Mouse (Mus musculus): ENCODE measurements at regions not wholly inside any gene's neighbourhood (a gene's known extent, or its start where the extent isn't known, plus 50 kb on each side); places are given as distances from the start of the nearest gene placed in this dataset.

DNA sequence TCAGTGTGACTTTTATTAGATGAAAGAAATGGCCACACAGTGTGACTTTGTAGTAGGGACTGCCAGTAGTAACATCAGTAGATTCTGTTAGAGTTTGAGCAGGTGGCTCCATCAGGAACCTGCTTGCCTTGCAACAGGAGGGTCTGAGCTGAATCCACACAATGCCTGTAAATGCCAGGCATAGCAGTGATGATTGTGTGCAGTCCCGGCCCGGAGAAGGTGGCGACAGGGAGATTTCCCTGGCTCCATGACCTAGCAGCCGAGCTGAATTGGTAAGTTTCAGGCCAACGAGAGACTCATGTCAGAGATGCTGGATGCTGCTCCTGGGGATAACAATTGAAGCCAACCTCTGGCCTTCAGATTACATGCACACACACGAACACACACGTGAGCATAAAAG is 102.8 kb upstream of the Tbl1xr1 start:
- H3K4me1 ChIP-seq (ENCODE audit: control insufficient read depth, insufficient read depth, low read length), result no peaks in the 10 kb centered on the region
- TF ChIP-seq POLR2A (IDR thresholded peaks at IDR 0.05; ENCODE audit: borderline replicate concordance, insufficient read depth, low read length) (no peak), CTCF (IDR thresholded peaks at IDR 0.05; ENCODE audit: borderline replicate concordance, insufficient read depth, low read depth, low read length) (no peak)
- H3K4me3 ChIP-seq (replicated peaks; ENCODE audit: insufficient read depth, low read depth, low read length), result no peak overlapping the region
- H3K27ac ChIP-seq (ENCODE audit: insufficient read depth, low read length), result no peak overlapping the region
- H3K27me3 ChIP-seq (ENCODE audit: control insufficient read depth, insufficient read depth, low read length), result no peaks in the 10 kb centered on the region
- no peak for DNase-seq
- WGBS, result 81% methylated on average over 7 of the region's 7 CpGs

DNA sequence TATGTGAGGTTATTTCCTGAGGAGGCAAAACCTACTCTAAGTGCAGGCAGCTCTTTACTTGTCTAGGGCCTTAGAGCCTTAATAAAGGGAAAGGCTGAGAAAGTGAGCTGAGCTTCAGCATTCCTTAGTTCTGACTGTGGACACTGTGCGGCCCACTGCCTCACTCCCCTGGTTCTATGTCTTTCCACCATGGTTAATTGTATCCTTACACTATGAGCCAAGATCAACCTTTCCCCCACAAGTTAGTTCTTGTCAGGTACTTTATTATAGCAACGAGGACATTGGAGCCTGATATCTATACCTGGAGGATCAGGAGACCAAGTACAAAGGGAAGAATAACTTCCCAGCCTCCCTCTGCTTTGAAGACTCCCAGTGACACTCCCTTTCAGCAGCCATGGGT is 101.7 kb upstream of the Tbl1xr1 start:
- Histone ChIP-seq H3K27ac (ENCODE audit: insufficient read depth, low read length) (no peak overlapping the region), H3K4me3 (replicated peaks; ENCODE audit: insufficient read depth, low read depth, low read length) (no peak overlapping the region), H3K27me3 (ENCODE audit: control insufficient read depth, insufficient read depth, low read length) (no peaks in the 10 kb centered on the region), H3K4me1 (ENCODE audit: control insufficient read depth, insufficient read depth, low read length) (no peaks in the 10 kb centered on the region)
- no peak for TF ChIP-seq POLR2A (IDR thresholded peaks at IDR 0.05; ENCODE audit: borderline replicate concordance, insufficient read depth, low read length)
- TF ChIP-seq CTCF (IDR thresholded peaks at IDR 0.05; ENCODE audit: borderline replicate concordance, insufficient read depth, low read depth, low read length), result no peak
- no peak for DNase-seq
- WGBS, result 89% methylated on average over 2 of the region's 2 CpGs

DNA sequence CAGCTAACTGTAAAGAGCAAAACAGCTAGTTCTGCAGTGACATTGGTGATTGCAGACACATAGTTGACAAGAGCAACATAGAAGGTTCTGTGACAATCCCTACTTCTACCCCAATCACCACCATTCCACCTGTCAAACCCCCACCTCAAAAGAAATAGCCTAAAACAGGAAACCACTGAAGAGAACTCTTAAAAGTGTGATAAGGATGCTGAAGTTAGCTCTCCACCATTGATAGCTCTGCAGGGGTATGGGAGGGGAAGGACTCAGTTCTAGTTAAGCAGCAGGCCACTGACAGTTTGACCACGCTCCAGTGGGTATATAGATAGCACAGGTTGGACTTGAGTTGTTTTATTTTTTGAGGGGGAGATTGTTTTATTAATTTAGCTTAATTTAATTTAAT is 98.7 kb upstream of the Tbl1xr1 start:
- Histone ChIP-seq H3K27ac (ENCODE audit: insufficient read depth, low read length) (no peak overlapping the region), H3K4me1 (ENCODE audit: control insufficient read depth, insufficient read depth, low read length) (no peaks in the 10 kb centered on the region), H3K4me3 (replicated peaks; ENCODE audit: insufficient read depth, low read depth, low read length) (no peak overlapping the region), H3K27me3 (ENCODE audit: control insufficient read depth, insufficient read depth, low read length) (no peaks in the 10 kb centered on the region)
- WGBS, result 88% methylated on average over 1 of the region's 1 CpGs
- no peak for TF ChIP-seq POLR2A (IDR thresholded peaks at IDR 0.05; ENCODE audit: borderline replicate concordance, insufficient read depth, low read length)
- TF ChIP-seq CTCF (IDR thresholded peaks at IDR 0.05; ENCODE audit: borderline replicate concordance, insufficient read depth, low read depth, low read length), result no peak
- no peak for DNase-seq

DNA sequence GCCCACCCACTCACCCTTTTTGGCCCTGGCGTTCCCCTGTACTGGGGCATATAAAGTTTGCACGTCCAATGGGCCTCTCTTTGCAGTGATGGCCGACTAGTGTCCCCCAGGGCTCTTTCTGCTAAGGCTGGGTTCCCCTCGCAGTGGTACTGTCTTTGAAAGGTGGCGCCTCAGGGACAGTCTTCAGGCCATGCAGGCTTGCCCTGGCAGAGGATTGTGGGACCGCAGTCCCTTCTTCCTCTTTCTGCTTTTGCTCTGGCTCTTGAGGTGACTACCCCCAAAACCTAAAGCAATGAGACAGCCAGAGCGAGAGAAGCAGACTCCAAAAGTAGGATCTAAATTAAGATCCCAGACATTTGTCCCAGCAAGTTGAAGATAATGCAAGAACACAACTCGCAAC is 93.5 kb upstream of the Tbl1xr1 start:
- no peak overlapping the region for H3K4me3 ChIP-seq (replicated peaks; ENCODE audit: insufficient read depth, low read depth, low read length)
- no peaks in the 10 kb centered on the region for H3K4me1 ChIP-seq (ENCODE audit: control insufficient read depth, insufficient read depth, low read length)
- no peak for DNase-seq
- H3K27me3 ChIP-seq (ENCODE audit: control insufficient read depth, insufficient read depth, low read length), result no peaks in the 10 kb centered on the region
- H3K27ac ChIP-seq (ENCODE audit: insufficient read depth, low read length), result no peak overlapping the region
- TF ChIP-seq CTCF (IDR thresholded peaks at IDR 0.05; ENCODE audit: borderline replicate concordance, insufficient read depth, low read depth, low read length), result no peak
- no peak for TF ChIP-seq POLR2A (IDR thresholded peaks at IDR 0.05; ENCODE audit: borderline replicate concordance, insufficient read depth, low read length)
- WGBS, result 90% methylated on average over 8 of the region's 8 CpGs

DNA sequence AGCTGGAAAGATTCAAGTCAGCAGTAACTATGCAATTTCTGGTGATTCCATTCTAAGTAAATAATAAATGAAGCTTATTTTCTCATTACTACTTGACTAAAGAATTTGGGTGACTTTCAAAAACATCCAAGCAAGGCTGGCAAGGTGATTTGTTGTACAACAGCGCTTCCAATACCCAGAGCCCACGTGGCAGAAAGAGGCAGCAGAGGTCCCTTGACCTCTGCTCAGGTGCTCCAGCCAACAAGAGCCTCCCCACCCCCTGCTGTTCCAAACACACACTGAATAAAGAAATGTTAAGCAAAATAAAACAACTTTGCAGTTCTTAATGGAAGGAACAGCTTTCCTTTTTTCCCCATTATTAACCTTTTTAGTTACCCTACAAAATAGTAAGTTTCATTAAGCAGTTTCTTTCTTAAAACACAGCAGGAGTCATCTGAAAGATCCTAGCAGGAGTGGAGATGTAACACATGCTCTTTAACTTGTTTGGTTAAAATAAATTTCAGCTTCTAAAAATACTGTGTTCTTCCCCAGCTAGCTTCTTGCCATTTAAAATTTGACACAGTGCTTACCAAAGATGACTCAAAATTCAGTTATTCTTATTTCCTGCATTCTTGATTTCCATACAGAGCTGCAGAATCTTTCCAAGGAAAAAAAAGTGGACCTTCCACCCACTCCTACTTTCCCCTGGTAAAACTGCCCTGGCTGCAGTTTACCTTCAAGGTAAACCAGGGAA is 92.3 kb upstream of the Tbl1xr1 start:
- no peaks in the 10 kb centered on the region for H3K27me3 ChIP-seq (ENCODE audit: control insufficient read depth, insufficient read depth, low read length)
- TF ChIP-seq POLR2A (IDR thresholded peaks at IDR 0.05; ENCODE audit: borderline replicate concordance, insufficient read depth, low read length), result no peak
- no peak overlapping the region for H3K4me3 ChIP-seq (replicated peaks; ENCODE audit: insufficient read depth, low read depth, low read length)
- no peak overlapping the region for H3K27ac ChIP-seq (ENCODE audit: insufficient read depth, low read length)
- H3K4me1 ChIP-seq (ENCODE audit: control insufficient read depth, insufficient read depth, low read length), result no peaks in the 10 kb centered on the region
- whole genome bisulfite sequencing, result 44% methylated on average over 2 of the region's 2 CpGs
- no peak for DNase-seq

DNA sequence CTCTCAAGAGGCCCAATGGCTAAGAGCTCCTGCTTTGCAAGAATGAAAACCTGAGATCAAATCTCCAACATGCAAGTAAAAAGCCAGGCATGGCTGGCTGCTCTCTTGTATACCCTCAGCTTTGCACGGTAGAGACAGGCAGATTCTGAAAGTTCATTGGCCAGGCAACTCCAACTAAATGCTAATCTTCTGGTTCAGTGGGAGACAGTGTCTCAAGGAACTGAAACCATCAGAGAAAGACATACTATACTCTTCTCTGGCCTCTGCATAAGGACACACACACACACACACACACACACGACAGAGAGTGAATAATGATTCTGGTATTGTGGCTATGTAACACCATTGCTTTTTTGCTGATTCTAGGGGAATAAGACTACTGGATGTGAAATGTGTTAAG is 91.6 kb upstream of the Tbl1xr1 start:
- WGBS, result 74% methylated on average over 2 of the region's 2 CpGs
- Histone ChIP-seq H3K27ac (ENCODE audit: insufficient read depth, low read length) (no peak overlapping the region), H3K4me3 (replicated peaks; ENCODE audit: insufficient read depth, low read depth, low read length) (no peak overlapping the region), H3K27me3 (ENCODE audit: control insufficient read depth, insufficient read depth, low read length) (no peaks in the 10 kb centered on the region), H3K4me1 (ENCODE audit: control insufficient read depth, insufficient read depth, low read length) (no peaks in the 10 kb centered on the region)
- TF ChIP-seq CTCF (IDR thresholded peaks at IDR 0.05; ENCODE audit: borderline replicate concordance, insufficient read depth, low read depth, low read length) (no peak), POLR2A (IDR thresholded peaks at IDR 0.05; ENCODE audit: borderline replicate concordance, insufficient read depth, low read length) (no peak)
- DNase-seq, result no peak

DNA sequence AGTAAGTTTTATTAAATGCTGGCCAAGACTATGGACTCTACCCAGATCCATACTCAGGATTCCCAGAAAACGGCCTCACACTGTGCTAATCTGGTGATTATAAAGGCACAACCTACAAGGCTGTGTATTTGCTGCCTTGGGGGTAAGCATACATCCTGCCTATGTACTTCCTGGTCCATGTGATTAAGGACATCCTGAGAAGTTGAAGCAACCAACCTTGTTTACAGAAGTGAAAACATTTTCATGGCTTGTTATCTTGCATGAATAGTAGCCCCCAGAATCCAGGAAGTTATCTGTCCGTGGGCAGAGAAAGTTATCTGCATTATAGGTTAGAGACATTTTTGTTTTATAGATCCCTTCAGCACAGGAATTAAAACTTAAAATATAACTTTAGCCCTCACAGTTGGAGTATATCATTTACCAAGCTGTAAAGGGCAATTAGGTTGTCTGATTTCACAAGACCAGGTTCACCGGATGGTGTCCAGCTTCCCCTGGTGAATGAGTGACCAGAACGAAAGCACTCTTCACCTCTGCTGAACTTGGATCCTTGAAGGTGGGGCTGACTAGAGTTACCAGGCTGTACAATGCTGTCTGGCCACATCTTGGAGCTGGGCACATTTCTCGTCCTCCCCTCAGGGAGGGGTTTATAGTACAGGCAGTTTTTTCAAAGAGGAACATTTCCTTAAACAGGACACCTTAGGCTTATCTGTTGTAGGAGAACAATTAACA is 90.1 kb upstream of the Tbl1xr1 start:
- 91% methylated on average over 5 of the region's 5 CpGs for WGBS
- Histone ChIP-seq H3K27me3 (ENCODE audit: control insufficient read depth, insufficient read depth, low read length) (no peaks in the 10 kb centered on the region), H3K27ac (ENCODE audit: insufficient read depth, low read length) (no peak overlapping the region), H3K4me1 (ENCODE audit: control insufficient read depth, insufficient read depth, low read length) (no peaks in the 10 kb centered on the region), H3K4me3 (replicated peaks; ENCODE audit: insufficient read depth, low read depth, low read length) (no peak overlapping the region)
- TF ChIP-seq POLR2A (IDR thresholded peaks at IDR 0.05; ENCODE audit: borderline replicate concordance, insufficient read depth, low read length), result no peak
- TF ChIP-seq CTCF (IDR thresholded peaks at IDR 0.05; ENCODE audit: borderline replicate concordance, insufficient read depth, low read depth, low read length), result no peak
- no peak for DNase-seq

DNA sequence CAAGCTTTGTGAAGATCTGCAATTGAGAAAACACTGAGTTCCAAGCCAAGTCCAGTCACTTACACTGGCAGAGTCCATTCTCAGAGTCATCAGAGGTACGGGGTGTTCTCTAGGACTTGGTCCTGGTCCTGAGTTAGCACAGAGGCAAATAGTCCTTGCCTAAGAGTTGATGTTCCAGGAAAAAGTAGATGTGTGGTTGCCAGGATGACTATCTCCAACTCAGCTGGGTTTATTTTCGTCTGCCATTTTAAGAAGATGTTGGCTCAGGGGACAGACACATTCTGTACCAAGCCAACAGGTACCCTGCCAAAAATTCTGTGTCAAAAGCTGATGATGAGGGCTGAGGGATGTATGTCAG is 89.6 kb upstream of the Tbl1xr1 start:
- TF ChIP-seq CTCF (IDR thresholded peaks at IDR 0.05; ENCODE audit: borderline replicate concordance, insufficient read depth, low read depth, low read length) (no peak), POLR2A (IDR thresholded peaks at IDR 0.05; ENCODE audit: borderline replicate concordance, insufficient read depth, low read length) (no peak)
- no peak overlapping the region for H3K27ac ChIP-seq (ENCODE audit: insufficient read depth, low read length)
- no peak for DNase-seq
- H3K4me1 ChIP-seq (ENCODE audit: control insufficient read depth, insufficient read depth, low read length), result no peaks in the 10 kb centered on the region
- WGBS, result 77% methylated on average over 2 of the region's 2 CpGs
- H3K4me3 ChIP-seq (replicated peaks; ENCODE audit: insufficient read depth, low read depth, low read length), result no peak overlapping the region
- H3K27me3 ChIP-seq (ENCODE audit: control insufficient read depth, insufficient read depth, low read length), result no peaks in the 10 kb centered on the region
